Mouse (Mus musculus) right cerebral cortex, adult 18-20 months (tissue): ENCODE data around the gene Dhdh.
"Not testable (repeated sequence)": the region's sequence is repeated elsewhere in the genome, so short reads cannot be mapped to it uniquely, and the experiment has no call there.

Experiments used
- DNase-seq: peaks from one replicate; pipeline ENCODE4 v3.0.0; 2022; ENCODE audit warnings: mixed read lengths

Dhdh gene

GRCm38 (mm10) chr7:45467090-45467670 is 21.4 kb downstream of the Dhdh start:
- no peak for DNase-seq

- peak; percentile 96 for DNase-seq
Measured at GRCm38 (mm10) chr7:45466283-45467089, 22.1 kb downstream of the Dhdh start, which contains the start of gene Bax. Gene Bax, minus strand, starts transcription at chr7:45466898.

- DNase-seq: no peak
Measured at GRCm38 (mm10) chr7:45465549-45465948, 23.1 kb downstream of the Dhdh start.

- DNase-seq: no peak
Measured at GRCm38 (mm10) chr7:45465112-45465511, 23.5 kb downstream of the Dhdh start.

- DNase-seq: no peak
Measured at GRCm38 (mm10) chr7:45463987-45464778, 24.4 kb downstream of the Dhdh start.

GRCm38 (mm10) chr7:45462868-45463267 is 25.7 kb downstream of the Dhdh start:
- not testable (repeated sequence) for DNase-seq

- DNase-seq: no peak
Measured at GRCm38 (mm10) chr7:45462325-45462724, 26.3 kb downstream of the Dhdh start.

GRCm38 (mm10) chr7:45461781-45462180 is 26.8 kb downstream of the Dhdh start:
- DNase-seq: no peak

- DNase-seq: no peak
Measured at GRCm38 (mm10) chr7:45461326-45461725, 27.3 kb downstream of the Dhdh start.

GRCm38 (mm10) chr7:45460860-45461314 is 27.7 kb downstream of the Dhdh start:
- peak; percentile 37 for DNase-seq

- no peak for DNase-seq
Measured at GRCm38 (mm10) chr7:45460377-45460776, 28.2 kb downstream of the Dhdh start.

GRCm38 (mm10) chr7:45459564-45460140 is 29.0 kb downstream of the Dhdh start, which contains the start of gene Ftl1:
Gene Ftl1, minus strand, starts transcription at chr7:45459884.
- DNase-seq: peak; percentile 98

- DNase-seq: peak; percentile 72
Measured at GRCm38 (mm10) chr7:45458748-45459563, 29.6 kb downstream of the Dhdh start.

- DNase-seq: no peak
Measured at GRCm38 (mm10) chr7:45457204-45458060, 31.2 kb downstream of the Dhdh start.

GRCm38 (mm10) chr7:45456721-45457203 is 31.8 kb downstream of the Dhdh start:
- no peak for DNase-seq

- no peak for DNase-seq
Measured at GRCm38 (mm10) chr7:45455932-45456696, 32.5 kb downstream of the Dhdh start.

GRCm38 (mm10) chr7:45454971-45455370 is 33.6 kb downstream of the Dhdh start:
- no peak for DNase-seq

- DNase-seq: peak; percentile 88
Measured at GRCm38 (mm10) chr7:45451344-45451982, 37.1 kb downstream of the Dhdh start.

GRCm38 (mm10) chr7:45449974-45450373 is 38.6 kb downstream of the Dhdh start:
- DNase-seq: no peak
